8 mouse cellular contexts compared by ENCODE assay signal in the genomic region with DNA sequence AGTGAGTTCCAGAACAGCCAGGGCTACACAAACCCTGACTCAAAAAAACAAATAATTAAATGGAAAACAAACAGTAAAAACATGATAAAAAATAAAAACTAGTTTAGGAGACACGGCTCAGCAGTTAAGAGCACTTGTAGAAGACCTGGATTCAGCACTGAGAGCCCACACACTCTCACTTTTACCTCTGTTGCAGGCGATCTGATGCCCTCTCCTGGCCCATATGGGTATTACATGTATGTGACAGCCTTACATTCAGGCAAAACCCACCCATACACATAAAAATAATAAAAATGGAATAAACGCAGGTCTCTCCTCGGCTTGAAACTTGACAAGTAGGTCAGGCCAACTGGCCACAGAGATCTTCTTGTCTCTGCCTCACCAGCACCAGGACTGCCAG. TPM values are rescaled to one million over a fixed set of nuclear protein-coding genes. Genes with fewer than 3 reads are reported as not detected.
DNase-seq lines count a peak whose midpoint lies in the region; ATAC-seq and TF ChIP-seq lines count a peak whose summit lies in the region.

No protein-coding gene starts in this region.

- peak; percentile 71 for TF ChIP-seq CTCF in lung, adult 2 months (IDR thresholded peaks at IDR 0.05; ENCODE audit: insufficient read depth, low read length)

- TF ChIP-seq POLR2A in lung, adult 2 months (IDR thresholded peaks at IDR 0.05; ENCODE audit: borderline replicate concordance, extremely low read depth, low read depth, low read length): no peak

- intact Hi-C loops in heart, postnatal 14 days (cut with DNase I): loop anchor here (2.0 to 10.0 kb wide), 6 partner anchors 37 to 380 kb away; a partner anchor contains a TSS

- no peak overlapping the region for H3K4me3 ChIP-seq in lung, adult 2 months (replicated peaks; ENCODE audit: extremely low read depth, low read depth, low read length)

- no peaks in the 10 kb centered on the region for H3K4me1 ChIP-seq in lung, adult 2 months (ENCODE audit: control insufficient read depth, insufficient read depth, low read length)

- peak; percentile 88 for ATAC-seq in erythroblast, adult 5-6 weeks (replicated peaks; ENCODE audit: low FRiP score, poor library complexity, severe bottlenecking)

- peak; percentile 64 for DNase-seq in MEL-GATA-1-ER (ENCODE audit: extremely low read depth, low read depth)
- DNase-seq in brain, adult 2 months (ENCODE audit: low read depth, low spot score): peak; percentile 94
- peak; percentile 74 to 87 for DNase-seq in heart, postnatal 14 days
- peak; percentile 86 to 88 for DNase-seq in kidney, postnatal 36 days
- peak; percentile 51 for DNase-seq in lung, adult 2 months
- DNase-seq in retina, embryonic 14.5 days (ENCODE audit: low spot score): peak; percentile 90
- DNase-seq in thymus, postnatal 36 days: peak; percentile 57 to 60

- WGBS in lung, adult 2 months: under 1% methylated on average over 4 of the region's 4 CpGs

RNA-seq across cellular contexts. Expression of a gene that starts 10.3 kb away (rescaled TPM):
- total RNA-seq in erythroblast, adult 5-6 weeks (2015; ENCODE audit: low replicate concordance): not detected in 2 replicates
- not detected in 2 replicates for total RNA-seq in erythroblast, adult 5-6 weeks (2017; ENCODE audit: low replicate concordance)
- not detected for total RNA-seq in heart, postnatal 14 days (2021)
- 0.24 and 0.25 TPM in 2 replicates for polyA plus RNA-seq in lung, adult 2 months (2012; rRNA removed)

RNA-seq across cellular contexts. Expression of a gene that starts 12.2 kb away (rescaled TPM):
- total RNA-seq in erythroblast, adult 5-6 weeks (2015; ENCODE audit: low replicate concordance): 162 and 237 TPM in 2 replicates
- 155 and 222 TPM in 2 replicates for total RNA-seq in erythroblast, adult 5-6 weeks (2017; ENCODE audit: low replicate concordance)
- 100 to 1,000 TPM; 134 to 140 TPM for total RNA-seq in heart, postnatal 14 days (2021)
- 53.9 and 94.9 TPM in 2 replicates for polyA plus RNA-seq in lung, adult 2 months (2012; rRNA removed)

RNA-seq across cellular contexts. Expression of a gene that starts 39.1 kb away (rescaled TPM):
- 98.6 and 101 TPM in 2 replicates for total RNA-seq in erythroblast, adult 5-6 weeks (2015; ENCODE audit: low replicate concordance)
- total RNA-seq in erythroblast, adult 5-6 weeks (2017; ENCODE audit: low replicate concordance): 226 and 340 TPM in 2 replicates
- 100 to 1,000 TPM; 212 to 246 TPM for total RNA-seq in heart, postnatal 14 days (2021)
- polyA plus RNA-seq in lung, adult 2 months (2012; rRNA removed): 38.3 and 62.3 TPM in 2 replicates
